Mouse (Mus musculus) MEL (cell line): Measurements from ENCODE around the gene Rnf144b. TPM values are rescaled to one million over a fixed set of nuclear protein-coding genes. Genes with fewer than 3 reads are reported as not detected.

Experiments used
- DNase-seq: peaks from one replicate; pipeline ENCODE4 v3.0.0; 2011; ENCODE audit warnings: low read depth, low spot score
- H3K27ac ChIP-seq: 2 replicates; pipeline ENCODE4 v1.5.1; 2012; ENCODE audit warnings: low read depth, mild to moderate bottlenecking, control low read depth, low read length, moderate library complexity; ENCODE audit not compliant: control insufficient read depth
- H3K27me3 ChIP-seq, 2 experiments: fragments of 150-350 bp in 1 of 2; sonication (generic) in 1 of 2; 2 replicates each; pipeline ENCODE4 v1.6.1; 2012; ENCODE audit warnings: low read length in 2 of 2, mild to moderate bottlenecking in 2 of 2, improper control_type of control experiment in 1 of 2, moderate library complexity in 1 of 2; ENCODE audit not compliant: insufficient read depth in 2 of 2, control insufficient read depth in 1 of 2
- H3K36me3 ChIP-seq, 2 experiments: 2 replicates each; pipeline ENCODE4 v1.6.1; 2012 to 2014; ENCODE audit warnings: low read length in 2 of 2, improper control_type of control experiment in 1 of 2, inconsistent platforms in 1 of 2, mild to moderate bottlenecking in 1 of 2; ENCODE audit not compliant: insufficient read depth in 2 of 2, control insufficient read depth in 1 of 2
- H3K4me1 ChIP-seq, 2 experiments: fragments of 150-350 bp in 1 of 2; sonication (generic) in 1 of 2; 2 replicates each; pipeline ENCODE4 v1.6.1; 2012; ENCODE audit warnings: low read length in 2 of 2, improper control_type of control experiment in 1 of 2, mild to moderate bottlenecking in 1 of 2; ENCODE audit not compliant: insufficient read depth in 2 of 2, control insufficient read depth in 1 of 2
- H3K4me3 ChIP-seq, 2 experiments: fragments of 150-350 bp in 1 of 2; sonication (generic) in 1 of 2; 2 replicates each; pipeline ENCODE4 v1.5.1; 2012; ENCODE audit warnings: low read depth in 2 of 2, low read length in 2 of 2, mild to moderate bottlenecking in 2 of 2, moderate library complexity in 2 of 2, control low read depth in 1 of 2, improper control_type of control experiment in 1 of 2; ENCODE audit not compliant: control insufficient read depth in 1 of 2, insufficient read depth in 1 of 2
- H3K79me2 ChIP-seq: 2 replicates; pipeline ENCODE4 v1.6.1; 2012; ENCODE audit warnings: mild to moderate bottlenecking, low read length, moderate library complexity; ENCODE audit not compliant: control insufficient read depth, poor library complexity, insufficient read depth
- H3K9ac ChIP-seq: 2 replicates; pipeline ENCODE4 v1.6.1; 2012; ENCODE audit warnings: low read depth, mild to moderate bottlenecking, control low read depth, low read length, moderate library complexity; ENCODE audit not compliant: control insufficient read depth, poor library complexity, severe bottlenecking
- H3K9me3 ChIP-seq: fragments of 150-350 bp; sonication (generic); replicated peaks from 2 replicates; pipeline ENCODE4 v1.6.1; 2012; ENCODE audit warnings: mild to moderate bottlenecking, low read length, improper control_type of control experiment, moderate library complexity; ENCODE audit not compliant: insufficient read depth
- CHD1 ChIP-seq: IDR thresholded peaks from 2 replicates; pipeline ENCODE4 v1.6.1; 2012; ENCODE audit warnings: low read depth, mild to moderate bottlenecking, inconsistent platforms, low read length, improper control_type of control experiment
- CTCF ChIP-seq, 3 experiments: IDR thresholded peaks in 2 of 3; conservative IDR thresholded peaks in 1 of 3; 2 replicates each; pipeline ENCODE4 v1.5.1; 2011 to 2012; ENCODE audit warnings: low read length in 3 of 3, low read depth in 2 of 3, mild to moderate bottlenecking in 2 of 3, improper control_type of control experiment in 1 of 3, inconsistent platforms in 1 of 3, mixed read lengths in 1 of 3, moderate library complexity in 1 of 3; ENCODE audit not compliant: control insufficient read depth in 1 of 3, insufficient read depth in 1 of 3, poor library complexity in 1 of 3, severe bottlenecking in 1 of 3
- ELF1 ChIP-seq: IDR thresholded peaks from 2 replicates; pipeline ENCODE4 v1.6.1; 2014; ENCODE audit warnings: low read depth, mild to moderate bottlenecking, inconsistent platforms, low read length, improper control_type of control experiment, moderate library complexity
- ETS1 ChIP-seq: IDR thresholded peaks from 2 replicates; pipeline ENCODE4 v1.6.1; 2012; ENCODE audit warnings: low read depth, mild to moderate bottlenecking, inconsistent platforms, low read length, improper control_type of control experiment, moderate library complexity
- HCFC1 ChIP-seq: IDR thresholded peaks from 2 replicates; pipeline ENCODE4 v1.6.1; 2012; ENCODE audit warnings: low read depth, mild to moderate bottlenecking, inconsistent platforms, low read length, improper control_type of control experiment, moderate library complexity
- JUND ChIP-seq: IDR thresholded peaks from 2 replicates; pipeline ENCODE4 v1.6.1; 2011; ENCODE audit warnings: low read depth, mild to moderate bottlenecking, improper control_type of control experiment, low read length
- MAFK ChIP-seq: IDR thresholded peaks from 2 replicates; pipeline ENCODE4 v1.6.1; 2011; ENCODE audit warnings: low read depth, mild to moderate bottlenecking, low read length, improper control_type of control experiment, borderline replicate concordance
- MAX ChIP-seq: IDR thresholded peaks from 2 replicates; pipeline ENCODE4 v1.6.1; 2011; ENCODE audit warnings: low read length, improper control_type of control experiment
- MAZ ChIP-seq: IDR thresholded peaks from 2 replicates; pipeline ENCODE4 v1.6.1; 2012; ENCODE audit warnings: low read depth, mild to moderate bottlenecking, inconsistent platforms, low read length, improper control_type of control experiment
- MEF2A ChIP-seq: IDR thresholded peaks from 2 replicates; pipeline ENCODE4 v1.6.1; 2014; ENCODE audit warnings: low read depth, mild to moderate bottlenecking, inconsistent platforms, low read length, improper control_type of control experiment; ENCODE audit not compliant: poor library complexity, insufficient replicate concordance, severe bottlenecking; ENCODE audit errors: extremely low read depth
- NRF1 ChIP-seq: IDR thresholded peaks from 2 replicates; pipeline ENCODE4 v1.6.1; 2014; ENCODE audit warnings: low read depth, mild to moderate bottlenecking, inconsistent platforms, low read length, improper control_type of control experiment, moderate library complexity; ENCODE audit not compliant: poor library complexity, insufficient read depth, severe bottlenecking
- POLR2AphosphoS5 ChIP-seq: IDR thresholded peaks from 2 replicates; pipeline ENCODE4 v1.6.1; 2012; ENCODE audit warnings: low read depth, borderline replicate concordance, mild to moderate bottlenecking, inconsistent platforms, low read length, moderate library complexity, mixed read lengths
- RAD21 ChIP-seq: IDR thresholded peaks from 2 replicates; pipeline ENCODE4 v1.6.1; 2011; ENCODE audit warnings: mild to moderate bottlenecking, low read depth, low read length, improper control_type of control experiment
- RCOR1 ChIP-seq: IDR thresholded peaks from 2 replicates; pipeline ENCODE4 v1.6.1; 2012; ENCODE audit warnings: low read depth, mild to moderate bottlenecking, inconsistent platforms, low read length, improper control_type of control experiment
- SIN3A ChIP-seq: IDR thresholded peaks from 2 replicates; pipeline ENCODE4 v1.6.1; 2012; ENCODE audit warnings: low read length, improper control_type of control experiment, inconsistent platforms
- TBP ChIP-seq: IDR thresholded peaks from 2 replicates; pipeline ENCODE4 v1.8.0; 2011; ENCODE audit warnings: low read depth, low read length, improper control_type of control experiment
- UBTF ChIP-seq: IDR thresholded peaks from 2 replicates; pipeline ENCODE4 v1.6.1; 2012; ENCODE audit warnings: low read depth, mild to moderate bottlenecking, inconsistent platforms, low read length, improper control_type of control experiment, moderate library complexity, borderline replicate concordance; ENCODE audit not compliant: insufficient read depth
- USF2 ChIP-seq, 2 experiments: IDR thresholded peaks; 2 replicates each; pipeline ENCODE4 v1.6.1; 2011 to 2012; ENCODE audit warnings: improper control_type of control experiment in 2 of 2, low read length in 2 of 2, borderline replicate concordance in 1 of 2, inconsistent platforms in 1 of 2, low read depth in 1 of 2, mild to moderate bottlenecking in 1 of 2; ENCODE audit not compliant: insufficient read depth in 1 of 2
- ZC3H11A ChIP-seq: IDR thresholded peaks from 2 replicates; pipeline ENCODE4 v1.6.1; 2012; ENCODE audit warnings: low read depth, mild to moderate bottlenecking, inconsistent platforms, low read length, improper control_type of control experiment
- ZMIZ1 ChIP-seq: IDR thresholded peaks from 2 replicates; pipeline ENCODE4 v1.6.1; 2012; ENCODE audit warnings: low read depth, mild to moderate bottlenecking, inconsistent platforms, low read length, improper control_type of control experiment, moderate library complexity
- ZNF384 ChIP-seq: IDR thresholded peaks from 2 replicates; pipeline ENCODE4 v1.6.1; 2012; ENCODE audit warnings: low read depth, mild to moderate bottlenecking, inconsistent platforms, low read length, improper control_type of control experiment
- polyA plus RNA-seq, 2 experiments: library from polyadenylated mRNA; stranded (reverse) in 1 of 2; unstranded in 1 of 2; fragments of >175 nt in 1 of 2; fragments of >200 nt in 1 of 2; gene quantifications; 2 replicates each; pipeline versions ENCODE4 v1.2.1 to v1.2.4; 2012; ENCODE audit warnings: low replicate concordance in 2 of 2, low read depth in 1 of 2; ENCODE audit not compliant: insufficient read length in 2 of 2, insufficient read depth in 1 of 2, missing spikeins in 1 of 2
- total RNA-seq: library from RNA; depleted of rRNA; stranded (reverse); fragments of 300-350 nt; gene quantifications from 2 replicates; pipeline ENCODE4 v1.2.3, GENCODE M21; 2012

Rnf144b gene
- total and polyA plus RNA-seq, 3 experiments = not detected

DNA sequence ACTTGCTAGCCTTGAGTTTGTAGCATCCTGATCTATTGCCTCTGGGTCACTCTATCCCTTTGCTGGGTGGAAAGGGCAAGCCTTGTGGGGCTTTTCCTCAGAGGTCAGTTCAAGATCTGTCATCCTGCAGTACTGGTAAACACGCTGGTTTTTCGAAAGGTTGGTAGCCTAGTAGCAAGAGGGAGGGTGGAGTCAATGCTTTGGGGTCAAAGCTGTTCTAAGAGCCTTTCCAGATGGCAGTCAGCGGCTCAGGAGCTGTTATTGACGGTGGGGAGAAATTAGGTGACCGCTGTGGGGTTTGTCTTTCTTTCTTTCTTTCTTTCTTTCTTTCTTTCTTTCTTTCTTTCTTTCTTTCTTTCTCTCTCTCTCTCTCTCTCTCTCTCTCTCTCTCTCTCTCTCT lies 34.4 kb downstream of the Rnf144b start:
- Histone ChIP-seq H3K9me3 (no peaks in the 10 kb centered on the region), H3K79me2 (no peaks in the 10 kb centered on the region), H3K4me3 (no peak overlapping the region), H3K27ac (no peak overlapping the region), H3K9ac (no peak overlapping the region), H3K4me1 (no peaks in the 10 kb centered on the region), H3K27me3 (peaks cover 0 to 2% of the 10 kb centered on the region in 2 experiments; a peak in 1 of 4 replicates), H3K36me3 (no peaks in the 10 kb centered on the region)
- no peak for DNase-seq
- TF ChIP-seq HCFC1 = no peak
- TF ChIP-seq RCOR1 = no peak
- no peak for TF ChIP-seq ZC3H11A
- TF ChIP-seq JUND = no peak
- TF ChIP-seq SIN3A = no peak
- TF ChIP-seq ZNF384 = no peak
- no peak for TF ChIP-seq NRF1
- no peak for TF ChIP-seq MAZ
- no peak for TF ChIP-seq UBTF
- no peak for TF ChIP-seq MAFK
- no peak for TF ChIP-seq MEF2A
- TF ChIP-seq MAX = no peak
- no peak for TF ChIP-seq ELF1

- H3K79me2 ChIP-seq = no peaks in the 10 kb centered on the region
- H3K9me3 ChIP-seq = no peaks in the 10 kb centered on the region
- no peak for DNase-seq
- TF ChIP-seq HCFC1 (no peak), TBP (no peak), RAD21 (no peak), RCOR1 (no peak), ZNF384 (no peak), CTCF (IDR thresholded peaks at IDR 0.05 in 2 of 3, conservative IDR thresholded peaks at IDR 0.05 in 1 of 3; ENCODE audit: control insufficient read depth in 1 of 3, insufficient read depth in 1 of 3, low read depth in 2 of 3, low read length in 3 of 3, poor library complexity in 1 of 3, severe bottlenecking in 1 of 3) (no peak), ETS1 (no peak), JUND (no peak), MAX (no peak), POLR2AphosphoS5 (no peak), USF2 (IDR thresholded peaks at IDR 0.05; ENCODE audit: borderline replicate concordance in 1 of 2, insufficient read depth in 1 of 2, low read depth in 1 of 2, low read length in 2 of 2) (no peak), ZMIZ1 (no peak), MEF2A (no peak), CHD1 (no peak), MAZ (no peak)
- H3K4me3 ChIP-seq = no peak overlapping the region
- H3K36me3 ChIP-seq = no peaks in the 10 kb centered on the region
- H3K27me3 ChIP-seq = no peaks in the 10 kb centered on the region
- no peak overlapping the region for H3K27ac ChIP-seq
- H3K9ac ChIP-seq = no peak overlapping the region
- H3K4me1 ChIP-seq = no peaks in the 10 kb centered on the region
Measured at GRCm38 (mm10) chr13:47162001-47162400, 39.5 kb downstream of the Rnf144b start.
